Mouse (Mus musculus) C2C12 (cell line): ENCODE measurements at regions not wholly inside any gene's neighbourhood (a gene's known extent, or its start where the extent isn't known, plus 50 kb on each side); places are given as distances from the start of the nearest gene placed in this dataset.

Experiments
- CEBPB ChIP-seq: IDR thresholded peaks from one replicate; pipeline ENCODE4 v1.6.1; 2011; ENCODE audit warnings: low read depth, mild to moderate bottlenecking, control low read depth, moderate library complexity
- CTCF ChIP-seq: IDR thresholded peaks from one replicate; pipeline ENCODE4 v1.5.1; 2011; ENCODE audit not compliant: control insufficient read depth, insufficient read depth, insufficient read length
- USF1 ChIP-seq: IDR thresholded peaks from one replicate; pipeline ENCODE4 v1.6.1; 2011; ENCODE audit warnings: low read depth, mild to moderate bottlenecking, control low read depth, moderate library complexity

DNA sequence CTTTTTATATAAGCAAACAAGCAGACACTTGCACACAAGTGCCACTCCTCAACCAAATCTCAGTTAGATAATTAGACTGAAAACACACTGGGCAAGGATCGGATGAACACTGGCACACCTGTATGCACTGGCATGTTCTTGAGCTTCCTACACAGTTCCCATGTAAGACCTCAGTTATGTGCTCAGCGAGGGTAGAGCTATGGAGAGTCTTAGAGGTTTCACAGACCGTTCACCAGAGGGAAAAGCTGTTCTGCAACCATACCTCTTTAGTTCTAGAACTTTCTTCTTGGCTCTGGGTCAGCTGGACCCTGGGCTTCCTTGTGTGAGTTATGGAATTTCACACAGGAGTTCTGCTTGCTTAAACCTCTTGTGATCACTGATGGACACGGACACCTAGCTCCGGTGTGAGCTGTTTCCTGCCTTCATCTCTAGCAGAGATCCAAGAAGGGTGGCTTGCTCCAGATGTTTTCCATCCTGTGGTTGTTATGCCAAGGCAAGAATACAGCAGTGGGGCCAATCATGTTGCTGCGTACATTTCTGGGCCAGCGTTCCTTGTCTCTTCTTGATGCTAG lies 88.8 kb downstream of the Aldh8a1 start:
- TF ChIP-seq CTCF (no peak), USF1 (no peak), CEBPB (no peak)
